In genomic region chr19:10258279-10259011, GRCm38 (mm10) we compare ENCODE assay signal across 8 mouse cellular contexts. TPM values are rescaled to one million over a fixed set of nuclear protein-coding genes. Genes with fewer than 3 reads are reported as not detected.
DNase-seq lines count a peak whose midpoint lies in the region; ATAC-seq lines count a peak whose summit lies in the region.

No protein-coding gene starts in this region.

- H3K4me3 ChIP-seq in forebrain, embryonic 16.5 days (replicated peaks; ENCODE audit: low read length) = no peak overlapping the region
- no peak overlapping the region for H3K4me3 ChIP-seq in hindbrain, embryonic 11.5 days (ENCODE audit: low read depth, low read length)

- DNase-seq in MN1 (ENCODE audit: low spot score) = peak; percentile 79
- peak; percentile 53 for DNase-seq in cerebellum, adult 11-12 months
- peak; percentile 88 for DNase-seq in hindbrain, embryonic 11.5 days (ENCODE audit: low spot score)
- DNase-seq in layer of hippocampus, postnatal 14 days (ENCODE audit: low spot score in 2 of 2) = peak; percentile 81 to 87
- DNase-seq in lung, postnatal 10 days = peak; percentile 90
- peak; percentile 91 for DNase-seq in retina, embryonic 14.5 days (ENCODE audit: low spot score)
- peak; percentile 58 to 69 for DNase-seq in thymus, postnatal 36 days

- H3K9me3 ChIP-seq in forebrain, embryonic 16.5 days (ENCODE audit: control insufficient read depth, low read length) = no peaks in the 10 kb centered on the region
- H3K9me3 ChIP-seq in hindbrain, embryonic 11.5 days (ENCODE audit: control insufficient read depth, low read length) = no peaks in the 10 kb centered on the region

- no peaks in the 10 kb centered on the region for H3K4me1 ChIP-seq in forebrain, embryonic 16.5 days (replicated peaks; ENCODE audit: control insufficient read depth, insufficient read depth, low read length)
- H3K4me1 ChIP-seq in hindbrain, embryonic 11.5 days (replicated peaks; ENCODE audit: control insufficient read depth, insufficient read depth, low read length) = peaks cover 2% of the 10 kb centered on the region; the same call in 1 of the 2 replicates

- 23% methylated on average over 6 of the region's 6 CpGs for WGBS in forebrain, embryonic 16.5 days
- WGBS in hindbrain, embryonic 11.5 days = 21% methylated on average over 6 of the region's 6 CpGs

- no peak overlapping the region for H3K9ac ChIP-seq in forebrain, embryonic 16.5 days (replicated peaks; ENCODE audit: low read depth, low read length)
- H3K9ac ChIP-seq in hindbrain, embryonic 11.5 days (ENCODE audit: low read depth, low read length) = no peak overlapping the region

- ATAC-seq in forebrain, embryonic 16.5 days = peak; percentile 79
- peak; percentile 69; the same call in 1 of the 2 replicates for ATAC-seq in hindbrain, embryonic 11.5 days (ENCODE audit: low FRiP score)

- no peak overlapping the region for H3K27ac ChIP-seq in forebrain, embryonic 16.5 days (ENCODE audit: low read length)
- no peak overlapping the region for H3K27ac ChIP-seq in hindbrain, embryonic 11.5 days (ENCODE audit: low read depth, low read length)

- H3K27me3 ChIP-seq in forebrain, embryonic 16.5 days (replicated peaks; ENCODE audit: control insufficient read depth, insufficient read depth, low read length) = no peaks in the 10 kb centered on the region
- no peaks in the 10 kb centered on the region for H3K27me3 ChIP-seq in hindbrain, embryonic 11.5 days (ENCODE audit: control insufficient read depth, insufficient read depth, low read length)

- no peak overlapping the region for H3K4me2 ChIP-seq in forebrain, embryonic 16.5 days (ENCODE audit: low read length)
- no peak overlapping the region for H3K4me2 ChIP-seq in hindbrain, embryonic 11.5 days (replicated peaks; ENCODE audit: low read depth, low read length)

- H3K36me3 ChIP-seq in forebrain, embryonic 16.5 days (ENCODE audit: control insufficient read depth, insufficient read depth) = peaks cover 3% of the 10 kb centered on the region; the same call in 1 of the 2 replicates
- no peaks in the 10 kb centered on the region for H3K36me3 ChIP-seq in hindbrain, embryonic 11.5 days (ENCODE audit: control insufficient read depth, insufficient read depth, low read length)

RNA-seq across cellular contexts. Expression of gene Myrf, which starts 17.9 kb away (rescaled TPM):
- polyA plus RNA-seq in forebrain, embryonic 16.5 days (2015; fragmentation: Nextera tagmentation; extraction: Ambion mirVana) = 0.29 and 0.30 TPM in 2 replicates
- 1.3 and 1.6 TPM in 2 replicates for polyA plus RNA-seq in hindbrain, embryonic 11.5 days (2014; fragmentation: Nextera tagmentation; extraction: Ambion mirVana)
- total RNA-seq in layer of hippocampus, postnatal 14 days (2021) = 10 to 100 TPM; 29.6 to 31.2 TPM

RNA-seq across cellular contexts. Expression of gene Dagla, which starts 46.2 kb away (rescaled TPM):
- polyA plus RNA-seq in forebrain, embryonic 16.5 days (2015; fragmentation: Nextera tagmentation; extraction: Ambion mirVana) = 8.1 and 8.4 TPM in 2 replicates
- polyA plus RNA-seq in hindbrain, embryonic 11.5 days (2014; fragmentation: Nextera tagmentation; extraction: Ambion mirVana) = 1.5 and 1.8 TPM in 2 replicates
- 100 to 1,000 TPM; 131 to 134 TPM for total RNA-seq in layer of hippocampus, postnatal 14 days (2021)

RNA-seq across cellular contexts. Expression of gene Fen1, which starts 54.5 kb away (rescaled TPM):
- polyA plus RNA-seq in forebrain, embryonic 16.5 days (2015; fragmentation: Nextera tagmentation; extraction: Ambion mirVana) = 47.4 and 48.9 TPM in 2 replicates
- polyA plus RNA-seq in hindbrain, embryonic 11.5 days (2014; fragmentation: Nextera tagmentation; extraction: Ambion mirVana) = 80.1 and 96.5 TPM in 2 replicates
- 10 to 100 TPM in 1 of 2 experiments, 1 to 10 TPM in 1; 8.8 to 10.1 TPM for total RNA-seq in layer of hippocampus, postnatal 14 days (2021)

RNA-seq across cellular contexts. Expression of gene Tmem258, which starts 54.6 kb away (rescaled TPM):
- polyA plus RNA-seq in forebrain, embryonic 16.5 days (2015; fragmentation: Nextera tagmentation; extraction: Ambion mirVana) = 324 and 352 TPM in 2 replicates
- 349 and 363 TPM in 2 replicates for polyA plus RNA-seq in hindbrain, embryonic 11.5 days (2014; fragmentation: Nextera tagmentation; extraction: Ambion mirVana)
- total RNA-seq in layer of hippocampus, postnatal 14 days (2021) = 10 to 100 TPM; 90.6 to 91.7 TPM
